Mouse (Mus musculus) megakaryocyte, embryonic 14.5 days (primary cell): ENCODE data around the gene Banp.

Experiments used
- FLI1 ChIP-seq: IDR thresholded peaks from 2 replicates; pipeline ENCODE4 v1.6.1; 2012; ENCODE audit warnings: low read length, inconsistent platforms, mixed read lengths
- GATA1 ChIP-seq: IDR thresholded peaks from 3 replicates; pipeline ENCODE4 v1.6.1; 2012; ENCODE audit warnings: mixed read lengths, low read length, inconsistent platforms, borderline replicate concordance

DNA sequence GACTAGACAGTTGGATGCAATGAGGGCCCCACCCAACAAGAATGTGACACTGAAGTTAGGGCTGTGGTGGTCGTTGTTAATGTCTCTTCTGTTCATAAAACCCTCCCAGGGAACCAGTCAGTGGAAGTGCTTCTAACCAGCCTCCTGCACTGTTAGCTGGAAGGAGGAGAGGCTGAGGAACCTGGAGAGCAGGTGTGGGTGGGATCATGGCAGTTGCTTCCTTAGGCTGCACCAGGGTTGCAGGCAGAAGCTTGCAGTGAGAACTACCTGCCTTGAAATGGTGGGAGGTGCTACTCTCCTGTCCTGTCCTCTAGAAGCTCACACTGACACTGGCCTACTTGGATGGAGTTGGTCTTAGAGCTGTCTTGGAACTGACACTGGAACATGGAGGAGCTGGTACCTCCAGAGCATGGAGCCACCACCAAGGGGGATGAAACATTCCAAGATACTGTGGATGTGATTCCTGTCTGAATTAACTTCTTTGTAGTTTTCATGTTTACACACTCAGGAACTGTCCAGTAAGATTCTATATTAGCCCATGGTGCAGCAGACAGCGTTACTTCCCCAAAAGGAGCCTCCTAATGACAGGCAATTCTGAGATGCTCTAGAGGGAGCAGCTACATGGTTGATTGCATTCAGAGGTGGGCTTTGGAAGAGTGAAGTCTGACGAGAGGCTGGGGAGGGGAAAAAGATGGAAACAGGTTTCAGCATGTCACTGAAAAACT is 4.4 kb downstream of the Banp start:
- TF ChIP-seq GATA1 (no peak), FLI1 (no peak)
